Mouse (Mus musculus): ENCODE results near the gene Lif. TPM values are rescaled to one million over a fixed set of nuclear protein-coding genes. Genes with fewer than 3 reads are reported as not detected.

Gene Lif
- total and polyA plus RNA-seq, 3 experiments, result 0.02 to 1.2 (median 0.75) TPM

GRCm38 (mm10) chr11:4219908-4220307, 37.4 kb upstream of the Lif start:
- Histone ChIP-seq H3K9me3 (replicated peaks) (no peaks in the 10 kb centered on the region), H3K4me3 (ENCODE audit: low read depth, low read length) (no peak overlapping the region; the same call in 1 of the 2 replicates), H3K27me3 (ENCODE audit: insufficient read depth, low read length) (peaks cover 2% of the 10 kb centered on the region; the same call in 1 of the 2 replicates), H3K36me3 (replicated peaks) (peaks cover 37% of the 10 kb centered on the region), H3K4me1 (ENCODE audit: insufficient read depth, low read depth, low read length) (peaks cover 80% of the 10 kb centered on the region)
- no peak for DNase-seq (ENCODE audit: low spot score)
- no peak for ATAC-seq (ENCODE audit: extremely low read depth, insufficient number of reproducible peaks, low FRiP score, poor library complexity, severe bottlenecking)
- no peak for TF ChIP-seq GATA2 (IDR thresholded peaks at IDR 0.05; ENCODE audit: borderline replicate concordance, low read depth, low read length)
- TF ChIP-seq TAL1 (conservative IDR thresholded peaks at IDR 0.05; ENCODE audit: low read depth, low read length), result no peak
- TF ChIP-seq POLR2AphosphoS5 (IDR thresholded peaks at IDR 0.05; ENCODE audit: insufficient replicate concordance, low read depth, low read length), result no peak
- TF ChIP-seq CTCF (IDR thresholded peaks at IDR 0.05; ENCODE audit: low read depth, low read length), result no peak
- TF ChIP-seq GATA1 (IDR thresholded peaks at IDR 0.05; ENCODE audit: borderline replicate concordance, low read length), result no peak

GRCm38 (mm10) chr11:4220443-4221400, 36.6 kb upstream of the Lif start:
- Histone ChIP-seq H3K27me3 (ENCODE audit: insufficient read depth, low read length) (peaks cover 2% of the 10 kb centered on the region; the same call in 1 of the 2 replicates), H3K9me3 (replicated peaks) (no peaks in the 10 kb centered on the region), H3K4me1 (ENCODE audit: insufficient read depth, low read depth, low read length) (peaks cover 88% of the 10 kb centered on the region), H3K36me3 (replicated peaks) (peaks cover 33% of the 10 kb centered on the region), H3K4me3 (ENCODE audit: low read depth, low read length) (no peak overlapping the region; the same call in 1 of the 2 replicates)
- no peak for TF ChIP-seq GATA2 (IDR thresholded peaks at IDR 0.05; ENCODE audit: borderline replicate concordance, low read depth, low read length)
- TF ChIP-seq GATA1 (IDR thresholded peaks at IDR 0.05; ENCODE audit: borderline replicate concordance, low read length), result no peak
- TF ChIP-seq TAL1 (conservative IDR thresholded peaks at IDR 0.05; ENCODE audit: low read depth, low read length), result no peak
- TF ChIP-seq CTCF (IDR thresholded peaks at IDR 0.05; ENCODE audit: low read depth, low read length), result peak; percentile 94
- TF ChIP-seq POLR2AphosphoS5 (IDR thresholded peaks at IDR 0.05; ENCODE audit: insufficient replicate concordance, low read depth, low read length), result no peak
- DNase-seq (ENCODE audit: low spot score), result peak; percentile 74
- peak; percentile 25; the same call in 1 of the 2 replicates for ATAC-seq (ENCODE audit: extremely low read depth, insufficient number of reproducible peaks, low FRiP score, poor library complexity, severe bottlenecking)

GRCm38 (mm10) chr11:4222046-4222950, 35.1 kb upstream of the Lif start:
- Histone ChIP-seq H3K9me3 (replicated peaks) (no peaks in the 10 kb centered on the region), H3K36me3 (replicated peaks) (peaks cover 34% of the 10 kb centered on the region), H3K27me3 (ENCODE audit: insufficient read depth, low read length) (peaks cover 2% of the 10 kb centered on the region; the same call in 1 of the 2 replicates), H3K4me1 (ENCODE audit: insufficient read depth, low read depth, low read length) (peaks cover 91% of the 10 kb centered on the region), H3K4me3 (ENCODE audit: low read depth, low read length) (no peak overlapping the region)
- TF ChIP-seq GATA2 (IDR thresholded peaks at IDR 0.05; ENCODE audit: borderline replicate concordance, low read depth, low read length), result no peak
- no peak for TF ChIP-seq CTCF (IDR thresholded peaks at IDR 0.05; ENCODE audit: low read depth, low read length)
- TF ChIP-seq GATA1 (IDR thresholded peaks at IDR 0.05; ENCODE audit: borderline replicate concordance, low read length), result no peak
- no peak for TF ChIP-seq POLR2AphosphoS5 (IDR thresholded peaks at IDR 0.05; ENCODE audit: insufficient replicate concordance, low read depth, low read length)
- no peak for TF ChIP-seq TAL1 (conservative IDR thresholded peaks at IDR 0.05; ENCODE audit: low read depth, low read length)
- no peak for ATAC-seq (ENCODE audit: extremely low read depth, insufficient number of reproducible peaks, low FRiP score, poor library complexity, severe bottlenecking)
- no peak for DNase-seq (ENCODE audit: low spot score)

- Histone ChIP-seq H3K4me3 (ENCODE audit: low read depth, low read length) (peak overlapping the region; percentile 70), H3K36me3 (replicated peaks) (peaks cover 44% of the 10 kb centered on the region), H3K27me3 (ENCODE audit: insufficient read depth, low read length) (no peaks in the 10 kb centered on the region), H3K9me3 (replicated peaks) (no peaks in the 10 kb centered on the region), H3K4me1 (ENCODE audit: insufficient read depth, low read depth, low read length) (peaks cover 89% of the 10 kb centered on the region)
- no peak for TF ChIP-seq GATA2 (IDR thresholded peaks at IDR 0.05; ENCODE audit: borderline replicate concordance, low read depth, low read length)
- no peak for TF ChIP-seq TAL1 (conservative IDR thresholded peaks at IDR 0.05; ENCODE audit: low read depth, low read length)
- no peak for TF ChIP-seq GATA1 (IDR thresholded peaks at IDR 0.05; ENCODE audit: borderline replicate concordance, low read length)
- no peak for TF ChIP-seq POLR2AphosphoS5 (IDR thresholded peaks at IDR 0.05; ENCODE audit: insufficient replicate concordance, low read depth, low read length)
- no peak for TF ChIP-seq CTCF (IDR thresholded peaks at IDR 0.05; ENCODE audit: low read depth, low read length)
- DNase-seq (ENCODE audit: low spot score) (peak; percentile 71), ATAC-seq (ENCODE audit: extremely low read depth, insufficient number of reproducible peaks, low FRiP score, poor library complexity, severe bottlenecking) (0 out of 2 replicates have a peak, but pooled peaks have one; percentile 36)
Measured at GRCm38 (mm10) chr11:4223393-4224188, 33.8 kb upstream of the Lif start.

GRCm38 (mm10) chr11:4224223-4224622, 33.1 kb upstream of the Lif start:
- ATAC-seq (ENCODE audit: extremely low read depth, insufficient number of reproducible peaks, low FRiP score, poor library complexity, severe bottlenecking), result no peak
- H3K9me3 ChIP-seq (replicated peaks), result no peaks in the 10 kb centered on the region
- peaks cover 89% of the 10 kb centered on the region for H3K4me1 ChIP-seq (ENCODE audit: insufficient read depth, low read depth, low read length)
- TF ChIP-seq GATA1 (IDR thresholded peaks at IDR 0.05; ENCODE audit: borderline replicate concordance, low read length), result no peak
- TF ChIP-seq GATA2 (IDR thresholded peaks at IDR 0.05; ENCODE audit: borderline replicate concordance, low read depth, low read length), result no peak
- TF ChIP-seq POLR2AphosphoS5 (IDR thresholded peaks at IDR 0.05; ENCODE audit: insufficient replicate concordance, low read depth, low read length), result no peak
- no peak for TF ChIP-seq TAL1 (conservative IDR thresholded peaks at IDR 0.05; ENCODE audit: low read depth, low read length)
- TF ChIP-seq CTCF (IDR thresholded peaks at IDR 0.05; ENCODE audit: low read depth, low read length), result no peak
- DNase-seq (ENCODE audit: low spot score), result no peak
- no peaks in the 10 kb centered on the region for H3K27me3 ChIP-seq (ENCODE audit: insufficient read depth, low read length)
- peak overlapping the region; percentile 70 for H3K4me3 ChIP-seq (ENCODE audit: low read depth, low read length)
- H3K36me3 ChIP-seq (replicated peaks), result peaks cover 50% of the 10 kb centered on the region
